Mouse (Mus musculus) bone marrow macrophage, adult 2 months (primary cell): ENCODE data around the gene Trim45.

Experiments
- CTCF ChIP-seq: IDR thresholded peaks from 2 replicates; pipeline ENCODE4 v1.5.1; 2012; ENCODE audit warnings: low read depth, mild to moderate bottlenecking, low read length, moderate library complexity
- POLR2A ChIP-seq: IDR thresholded peaks from 2 replicates; pipeline ENCODE4 v1.6.1; 2012; ENCODE audit warnings: mild to moderate bottlenecking, low read depth, low read length, borderline replicate concordance

DNA sequence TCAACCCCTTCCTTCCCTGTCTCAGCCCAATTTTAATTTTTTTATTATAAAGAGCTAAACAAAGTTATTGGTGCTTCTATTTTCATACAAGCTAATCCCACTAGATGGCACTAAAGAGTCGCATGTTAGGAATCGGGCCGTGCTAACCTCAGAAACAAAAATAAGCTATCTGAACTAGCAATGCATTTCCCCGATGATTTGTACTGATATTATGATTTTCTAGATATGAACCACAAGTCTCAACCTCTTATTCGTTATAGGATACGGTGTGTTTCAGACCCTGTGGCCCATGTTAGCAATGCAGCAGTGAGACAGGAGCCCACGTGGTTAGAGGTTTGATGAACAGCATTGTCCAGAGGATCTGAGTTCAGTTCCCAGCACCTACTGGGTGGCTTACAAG lies 5.2 kb upstream of the Trim45 start:
- TF ChIP-seq CTCF (no peak), POLR2A (no peak)
